ENCODE assay signal across 21 mouse cellular contexts in genomic region chr8:117082947-117083559, GRCm38 (mm10). TPM values are rescaled to one million over a fixed set of nuclear protein-coding genes. Genes with fewer than 3 reads are reported as not detected.
DNase-seq lines count a peak whose midpoint lies in the region; ATAC-seq and TF ChIP-seq lines count a peak whose summit lies in the region.
"Had no signal": no experiment of that assay in that cellular context is flagged by ENCODE, and none has a peak within 500 bp of the region (broad histone marks: within the 10 kb centered on the region; RNA-seq: fewer than 3 reads in every experiment).

No protein-coding gene starts in this region.

- H3K4me3 ChIP-seq in lung, embryonic 14.5 days (ENCODE audit: low read depth, low read length) = no peak overlapping the region
- no peak overlapping the region for H3K4me3 ChIP-seq in liver, embryonic 15.5 days (replicated peaks)
- no peak overlapping the region for H3K4me3 ChIP-seq in hindbrain, embryonic 16.5 days (ENCODE audit: low read length)
- H3K4me3 ChIP-seq: erythroblast, embryonic 14.5 days; hindbrain, embryonic 10.5 days; neural tube, embryonic 15.5 days had no signal

- no peaks in the 10 kb centered on the region for H3K27me3 ChIP-seq in lung, embryonic 14.5 days (ENCODE audit: insufficient read depth, low read length)
- peaks cover 26% of the 10 kb centered on the region for H3K27me3 ChIP-seq in liver, embryonic 15.5 days
- no peaks in the 10 kb centered on the region for H3K27me3 ChIP-seq in hindbrain, embryonic 16.5 days (replicated peaks; ENCODE audit: control insufficient read depth, insufficient read depth, low read length)
- H3K27me3 ChIP-seq: neural tube, embryonic 15.5 days had no signal

- WGBS in lung, embryonic 14.5 days = 28% methylated on average over 9 of the region's 9 CpGs
- 13% methylated on average over 9 of the region's 9 CpGs for WGBS in liver, embryonic 15.5 days (ENCODE audit: insufficient replicate concordance)
- WGBS in hindbrain, embryonic 16.5 days = 73% methylated on average over 9 of the region's 9 CpGs

- H3K27ac ChIP-seq in lung, embryonic 14.5 days (ENCODE audit: low read depth) = no peak overlapping the region; the same call in 1 of the 2 replicates
- peak overlapping the region; percentile 59 for H3K27ac ChIP-seq in liver, embryonic 15.5 days (replicated peaks)
- H3K27ac ChIP-seq in hindbrain, embryonic 16.5 days (ENCODE audit: low read depth, low read length) = no peak overlapping the region
- H3K27ac ChIP-seq: hindbrain, embryonic 10.5 days; neural tube, embryonic 15.5 days had no signal

- H3K36me3 ChIP-seq in lung, embryonic 14.5 days (ENCODE audit: insufficient read depth) = no peaks in the 10 kb centered on the region
- no peaks in the 10 kb centered on the region for H3K36me3 ChIP-seq in liver, embryonic 15.5 days (replicated peaks)
- no peaks in the 10 kb centered on the region for H3K36me3 ChIP-seq in hindbrain, embryonic 16.5 days (ENCODE audit: control insufficient read depth, insufficient read depth, low read length)
- H3K36me3 ChIP-seq: hindbrain, embryonic 10.5 days; neural tube, embryonic 15.5 days had no signal

- H3K9ac ChIP-seq in lung, embryonic 14.5 days = no peak overlapping the region
- no peak overlapping the region for H3K9ac ChIP-seq in liver, embryonic 15.5 days
- H3K9ac ChIP-seq in hindbrain, embryonic 16.5 days (ENCODE audit: low read depth, low read length) = no peak overlapping the region
- H3K9ac ChIP-seq: forebrain, postnatal 0 days; neural tube, embryonic 15.5 days had no signal

- no peaks in the 10 kb centered on the region for H3K9me3 ChIP-seq in lung, embryonic 14.5 days (ENCODE audit: low read depth, low read length)
- no peaks in the 10 kb centered on the region for H3K9me3 ChIP-seq in liver, embryonic 15.5 days (replicated peaks)
- no peaks in the 10 kb centered on the region for H3K9me3 ChIP-seq in hindbrain, embryonic 16.5 days (ENCODE audit: control insufficient read depth, low read length)
- H3K9me3 ChIP-seq: hindbrain, embryonic 10.5 days; neural tube, embryonic 15.5 days had no signal

- no peak overlapping the region for H3K4me2 ChIP-seq in lung, embryonic 14.5 days
- H3K4me2 ChIP-seq in liver, embryonic 15.5 days = peak overlapping the region; percentile 41
- no peak overlapping the region for H3K4me2 ChIP-seq in hindbrain, embryonic 16.5 days (ENCODE audit: low read length)
- H3K4me2 ChIP-seq: heart, embryonic 11.5 days; neural tube, embryonic 15.5 days had no signal

- 0 out of 2 replicates have a peak, but pooled peaks cover 7% of the 10 kb centered on the region for H3K4me1 ChIP-seq in lung, embryonic 14.5 days (ENCODE audit: insufficient read depth)
- H3K4me1 ChIP-seq in liver, embryonic 15.5 days (replicated peaks) = peaks cover 69% of the 10 kb centered on the region
- H3K4me1 ChIP-seq in hindbrain, embryonic 16.5 days (ENCODE audit: control insufficient read depth, insufficient read depth, low read depth, low read length) = no peaks in the 10 kb centered on the region
- H3K4me1 ChIP-seq: neural tube, embryonic 15.5 days had no signal

- ATAC-seq in lung, embryonic 14.5 days (ENCODE audit: insufficient read depth) = no peak
- peak; percentile 77 for ATAC-seq in common myeloid progenitor, adult 5-6 weeks (replicated peaks; ENCODE audit: low read depth, poor library complexity, severe bottlenecking)
- peak; percentile 54; the same call in 1 of the 2 replicates for ATAC-seq in liver, embryonic 15.5 days (ENCODE audit: insufficient read depth)
- no peak for ATAC-seq in hindbrain, embryonic 16.5 days
- ATAC-seq: forebrain, postnatal 0 days; intestine, postnatal 0 days had no signal

- DNase-seq in lung, embryonic 14.5 days = peak; percentile 44
- no peak for DNase-seq in lung, postnatal 10 days
- no peak for DNase-seq in cerebellum, adult 11 months
- no peak for DNase-seq in gastrocnemius, postnatal 10 days
- DNase-seq: adrenal gland, postnatal 10 days; cerebellum, postnatal 14 days; forebrain, postnatal 0 days; gastrocnemius, postnatal 14 days; kidney, postnatal 36 days; lung, adult 2 months; thymus, postnatal 36 days had no signal

- no peak for TF ChIP-seq CTCF in lung, embryonic 14.5 days (IDR thresholded peaks at IDR 0.05; ENCODE audit: low read depth)

RNA-seq across cellular contexts. Expression of gene Pkd1l2, which starts 0.8 kb away (rescaled TPM):
- 0.18 TPM in 1 of 2 replicates, not detected in the other for polyA plus RNA-seq in lung, embryonic 14.5 days (2014; fragmentation: Nextera tagmentation; extraction: Ambion mirVana)
- not detected in 2 replicates for total RNA-seq in common myeloid progenitor, adult 5-6 weeks (2017)
- polyA plus RNA-seq in liver, embryonic 15.5 days (2015; fragmentation: Nextera tagmentation; extraction: Ambion mirVana) = not detected in 2 replicates
- total RNA-seq in gastrocnemius, postnatal 10 days (2021) = under 1 TPM; 0.11 to 0.14 TPM
- polyA plus RNA-seq in hindbrain, embryonic 16.5 days (2015; fragmentation: Nextera tagmentation; extraction: Ambion mirVana) = 0.05 TPM in 2 replicates
- total RNA-seq: forebrain, postnatal 0 days had no signal
- polyA plus RNA-seq: erythroblast, embryonic 14.5 days; hindbrain, embryonic 10.5 days had no signal

RNA-seq across cellular contexts. Expression of gene Bco1, which starts 12.6 kb away (rescaled TPM):
- polyA plus RNA-seq in lung, embryonic 14.5 days (2014; fragmentation: Nextera tagmentation; extraction: Ambion mirVana) = 0.43 and 0.75 TPM in 2 replicates
- 0.19 and 1.3 TPM in 2 replicates for total RNA-seq in common myeloid progenitor, adult 5-6 weeks (2017)
- polyA plus RNA-seq in liver, embryonic 15.5 days (2015; fragmentation: Nextera tagmentation; extraction: Ambion mirVana) = 6.0 and 6.2 TPM in 2 replicates
- not detected for total RNA-seq in gastrocnemius, postnatal 10 days (2021)
- 0.35 and 0.41 TPM in 2 replicates for polyA plus RNA-seq in hindbrain, embryonic 16.5 days (2015; fragmentation: Nextera tagmentation; extraction: Ambion mirVana)
- total RNA-seq: forebrain, postnatal 0 days; layer of hippocampus, postnatal 14 days; left cerebral cortex, postnatal 25 days had no signal
- polyA plus RNA-seq: erythroblast, embryonic 14.5 days had no signal

Comparison
In these comparisons a context has a peak if more than half of its experiments do, and no peak if none do; other contexts are left out.
1. ATAC-seq: peak in common myeloid progenitor, adult 5-6 weeks (single experiment) and liver, embryonic 15.5 days (single experiment); none in lung, embryonic 14.5 days (single experiment) and hindbrain, embryonic 16.5 days (single experiment).